8 mouse cellular contexts compared by ENCODE assay signal in genomic region chr17:46650232-46651031, GRCm38 (mm10). TPM values are rescaled to one million over a fixed set of nuclear protein-coding genes. Genes with fewer than 3 reads are reported as not detected.
DNase-seq lines count a peak whose midpoint lies in the region; ATAC-seq and TF ChIP-seq lines count a peak whose summit lies in the region.

Cul7 (plus strand) TSS chr17:46650337.

- DNase-seq in MN1 (ENCODE audit: low spot score), result peak; percentile 95
- peak; percentile 85 for DNase-seq in cerebellum, adult 8-10 months
- peak; percentile 94 for DNase-seq in layer of hippocampus, adult 9-11 months
- peak; percentile 92 for DNase-seq in ovary, adult 18-20 months (ENCODE audit: low spot score)
- DNase-seq in thymus, adult 2 months, result peak; percentile 93

- peak; percentile 77 for TF ChIP-seq POLR2A in thymus, adult 2 months (IDR thresholded peaks at IDR 0.05; ENCODE audit: control insufficient read depth, extremely low read depth, insufficient read depth, low read length, poor library complexity)

- WGBS in lung, embryonic 16.5 days, result under 1% methylated on average over 53 of the region's 58 CpGs
- under 1% methylated on average over 58 of the region's 58 CpGs for WGBS in thymus, adult 2 months

- H3K9ac ChIP-seq in lung, embryonic 16.5 days (ENCODE audit: low read length), result peak within 1 kb of the TSS; percentile 80

- TF ChIP-seq CTCF in thymus, adult 2 months (IDR thresholded peaks at IDR 0.05; ENCODE audit: borderline replicate concordance, control insufficient read depth, extremely low read depth, insufficient read depth, low read length, poor library complexity), result peak; percentile 25; the same call in 1 of the 2 replicates

- H3K4me3 ChIP-seq in lung, embryonic 16.5 days (ENCODE audit: low read length), result peak within 1 kb of the TSS; percentile 79
- H3K4me3 ChIP-seq in thymus, adult 2 months (ENCODE audit: control insufficient read depth, insufficient read depth, low read length), result peak within 1 kb of the TSS; percentile 71

- H3K27ac ChIP-seq in lung, embryonic 16.5 days (ENCODE audit: low read length), result peak within 1 kb of the TSS; percentile 97
- peak within 1 kb of the TSS; percentile 50 for H3K27ac ChIP-seq in thymus, adult 2 months (ENCODE audit: control insufficient read depth, insufficient read depth, low read length)

- H3K27me3 ChIP-seq in lung, embryonic 16.5 days (ENCODE audit: control insufficient read depth, insufficient read depth, low read depth, low read length), result no peaks in the 10 kb centered on the region
- no peaks in the 10 kb centered on the region for H3K27me3 ChIP-seq in thymus, adult 2 months (ENCODE audit: control insufficient read depth, insufficient read depth, low read length)

- peak within 1 kb of the TSS; percentile 67 for H3K4me2 ChIP-seq in lung, embryonic 16.5 days (ENCODE audit: low read depth, low read length)

- H3K9me3 ChIP-seq in lung, embryonic 16.5 days (ENCODE audit: control insufficient read depth, low read length), result 0 out of 2 replicates have a peak, but pooled peaks cover 3% of the 10 kb centered on the region

- peaks cover 33% of the 10 kb centered on the region for H3K4me1 ChIP-seq in lung, embryonic 16.5 days (replicated peaks; ENCODE audit: control insufficient read depth, insufficient read depth, low read length)
- peaks cover 16% of the 10 kb centered on the region for H3K4me1 ChIP-seq in thymus, adult 2 months (replicated peaks; ENCODE audit: control insufficient read depth, insufficient read depth, low read length)

- peak; percentile 81 for ATAC-seq in frontal cortex, adult (ENCODE audit: low TSS enrichment)
- peak; percentile 66 to 79 for ATAC-seq in hematopoietic stem cell, adult 5-6 weeks (replicated peaks in 1 of 2; ENCODE audit: insufficient read depth in 1 of 2, low FRiP score in 2 of 2, low TSS enrichment in 1 of 2, low read depth in 1 of 2, poor library complexity in 2 of 2, severe bottlenecking in 2 of 2)
- ATAC-seq in lung, embryonic 16.5 days (ENCODE audit: low read depth), result peak; percentile 95

- H3K36me3 ChIP-seq in lung, embryonic 16.5 days (ENCODE audit: control insufficient read depth, insufficient read depth, low read length), result peaks cover 28% of the 10 kb centered on the region
- no peaks in the 10 kb centered on the region for H3K36me3 ChIP-seq in thymus, adult 2 months (ENCODE audit: control insufficient read depth, insufficient read depth, low read length)

RNA-seq across cellular contexts. Expression of gene Cul7, which starts in this region (rescaled TPM):
- 27.0 and 37.8 TPM in 2 replicates for total RNA-seq in hematopoietic stem cell, adult 5-6 weeks (2017)
- 49.1 and 50.8 TPM in 2 replicates for polyA plus RNA-seq in lung, embryonic 16.5 days (2015; fragmentation: Nextera tagmentation; extraction: Ambion mirVana)
- polyA plus RNA-seq in thymus, adult 2 months (2012; rRNA removed), result 47.9 and 50.1 TPM in 2 replicates

Comparison
In these comparisons a context has a peak if more than half of its experiments do, and no peak if none do; other contexts are left out.
1. Peak in every context shown above with its lines: DNase-seq, ATAC-seq, H3K4me3 ChIP-seq and H3K27ac ChIP-seq.